Comparison of ENCODE assay signal across 9 mouse cellular contexts in genomic region chr4:124178401-124179018, GRCm38 (mm10).
DNase-seq lines count a peak whose midpoint lies in the region; ATAC-seq and TF ChIP-seq lines count a peak whose summit lies in the region.
"Had no signal": no experiment of that assay in that cellular context is flagged by ENCODE, and none has a peak within 500 bp of the region (broad histone marks: within the 10 kb centered on the region; RNA-seq: fewer than 3 reads in every experiment).

No protein-coding gene starts in this region.

- peak overlapping the region; percentile 51 for H3K4me3 ChIP-seq in embryonic facial prominence, embryonic 13.5 days
- H3K4me3 ChIP-seq in intestine, postnatal 0 days (ENCODE audit: low read depth, low read length), result 0 out of 2 replicates have a peak overlapping the region, but pooled peaks have one; percentile 1
- peak overlapping the region; percentile 41 for H3K4me3 ChIP-seq in neural tube, embryonic 12.5 days

- DNase-seq in left cerebral cortex, postnatal 25 days (ENCODE audit: low spot score in 2 of 2), result peak; percentile 24 to 49
- DNase-seq in left cerebral cortex, postnatal 4 days, result no peak
- DNase-seq in urinary bladder, postnatal 14 days (ENCODE audit: low spot score), result no peak
- no peak for DNase-seq in spleen, postnatal 36 days (ENCODE audit: low spot score in 2 of 2)
- DNase-seq in urinary bladder, postnatal 4 days (ENCODE audit: low spot score in 2 of 2), result no peak
- DNase-seq: spleen, adult 18-20 months had no signal

- no peaks in the 10 kb centered on the region for H3K9me3 ChIP-seq in embryonic facial prominence, embryonic 13.5 days
- no peaks in the 10 kb centered on the region for H3K9me3 ChIP-seq in intestine, postnatal 0 days (ENCODE audit: control insufficient read depth)
- no peaks in the 10 kb centered on the region for H3K9me3 ChIP-seq in neural tube, embryonic 12.5 days

- peaks cover 61% of the 10 kb centered on the region for H3K27me3 ChIP-seq in embryonic facial prominence, embryonic 13.5 days
- H3K27me3 ChIP-seq in intestine, postnatal 0 days (replicated peaks; ENCODE audit: control insufficient read depth, insufficient read depth, low read length), result peaks cover 19% of the 10 kb centered on the region
- peaks cover 27% of the 10 kb centered on the region for H3K27me3 ChIP-seq in neural tube, embryonic 12.5 days (replicated peaks)

- peak overlapping the region; percentile 89 for H3K4me2 ChIP-seq in embryonic facial prominence, embryonic 13.5 days
- H3K4me2 ChIP-seq in intestine, postnatal 0 days (replicated peaks; ENCODE audit: low read depth), result peak overlapping the region; percentile 46
- H3K4me2 ChIP-seq in neural tube, embryonic 12.5 days (replicated peaks), result peak overlapping the region; percentile 91

- TF ChIP-seq CTCF in intestine, postnatal 0 days (IDR thresholded peaks at IDR 0.05; ENCODE audit: low read depth), result no peak

- 1% methylated on average over 50 of the region's 50 CpGs for WGBS in embryonic facial prominence, embryonic 13.5 days
- 2% methylated on average over 50 of the region's 50 CpGs for WGBS in intestine, postnatal 0 days
- 1% methylated on average over 50 of the region's 50 CpGs for WGBS in neural tube, embryonic 12.5 days

- H3K4me1 ChIP-seq in embryonic facial prominence, embryonic 13.5 days, result peaks cover 5% of the 10 kb centered on the region; the same call in 1 of the 2 replicates
- H3K4me1 ChIP-seq in intestine, postnatal 0 days (replicated peaks; ENCODE audit: control insufficient read depth, insufficient read depth, low read length), result no peaks in the 10 kb centered on the region
- H3K4me1 ChIP-seq in neural tube, embryonic 12.5 days, result peaks cover 12% of the 10 kb centered on the region

- ATAC-seq in embryonic facial prominence, embryonic 13.5 days (ENCODE audit: insufficient number of reproducible peaks, insufficient read depth, low FRiP score, low TSS enrichment, low read depth), result no peak
- ATAC-seq in intestine, postnatal 0 days, result no peak
- ATAC-seq in neural tube, embryonic 12.5 days (ENCODE audit: low FRiP score, low read depth), result no peak

- no peaks in the 10 kb centered on the region for H3K36me3 ChIP-seq in embryonic facial prominence, embryonic 13.5 days
- H3K36me3 ChIP-seq in intestine, postnatal 0 days (ENCODE audit: control insufficient read depth, insufficient read depth), result no peaks in the 10 kb centered on the region
- no peaks in the 10 kb centered on the region for H3K36me3 ChIP-seq in neural tube, embryonic 12.5 days

- intact Hi-C loops in left cerebral cortex, postnatal 25 days (cut with DNase I), result no loop called here
- intact Hi-C loops in left cerebral cortex, postnatal 4 days (cut with DNase I), result no loop called here

- no peak overlapping the region for H3K27ac ChIP-seq in embryonic facial prominence, embryonic 13.5 days
- no peak overlapping the region for H3K27ac ChIP-seq in intestine, postnatal 0 days (ENCODE audit: low read depth, low read length)
- no peak overlapping the region for H3K27ac ChIP-seq in neural tube, embryonic 12.5 days

- H3K9ac ChIP-seq in embryonic facial prominence, embryonic 13.5 days, result peak overlapping the region; percentile 65
- H3K9ac ChIP-seq in intestine, postnatal 0 days (ENCODE audit: low read depth, low read length), result no peak overlapping the region
- H3K9ac ChIP-seq in neural tube, embryonic 12.5 days, result peak overlapping the region; percentile 62

Comparison
In these comparisons a context has a peak if more than half of its experiments do, and no peak if none do; other contexts are left out.
1. DNase-seq: peak in left cerebral cortex, postnatal 25 days (2 of 2); none in left cerebral cortex, postnatal 4 days (single experiment), urinary bladder, postnatal 14 days (single experiment), spleen, postnatal 36 days (0 of 2) and urinary bladder, postnatal 4 days (0 of 2).
2. H3K4me3 ChIP-seq: peak in every context shown above with its lines; median percentile 51 in embryonic facial prominence, embryonic 13.5 days; 41 in neural tube, embryonic 12.5 days; 1 in intestine, postnatal 0 days.
3. Peak in every context shown above with its lines, with median percentiles within 50 percentile points of each other: H3K4me2 ChIP-seq.